Mouse (Mus musculus) embryonic facial prominence, embryonic 14.5 days (tissue): ENCODE measurements around the gene Zfp446. TPM values are rescaled to one million over a fixed set of nuclear protein-coding genes. Genes with fewer than 3 reads are reported as not detected.

Source experiments
- ATAC-seq: fragments of 200-750 bp; cut with Nextera tagmentation; 2 replicates; pipeline ENCODE4 v1.8.0; 2017; ENCODE audit warnings: low read depth, moderate number of reproducible peaks, moderate TSS enrichment
- DNase-seq: peaks from one replicate; pipeline ENCODE4 v3.0.0-alpha.2; 2015; ENCODE audit warnings: low spot score
- H3K27ac ChIP-seq: fragments of 300-500 bp; sonication (generic); replicated peaks from 2 replicates; pipeline ENCODE4 v1.5.1; 2014; ENCODE audit warnings: low read depth, mild to moderate bottlenecking, low read length, moderate library complexity
- H3K27me3 ChIP-seq: fragments of 300-500 bp; sonication (generic); replicated peaks from 2 replicates; pipeline ENCODE4 v1.6.1; 2014; ENCODE audit warnings: low read length; ENCODE audit not compliant: control insufficient read depth, insufficient read depth
- H3K36me3 ChIP-seq: fragments of 300-500 bp; sonication (generic); 2 replicates; pipeline ENCODE4 v1.6.1; 2014; ENCODE audit warnings: low read length, mixed read lengths; ENCODE audit not compliant: control insufficient read depth, insufficient read depth
- H3K4me1 ChIP-seq: fragments of 300-500 bp; sonication (generic); 2 replicates; pipeline ENCODE4 v1.6.1; 2014; ENCODE audit warnings: antibody characterized with exemption, low read length; ENCODE audit not compliant: control insufficient read depth, insufficient read depth
- H3K4me2 ChIP-seq: fragments of 300-500 bp; sonication (generic); 2 replicates; pipeline ENCODE4 v1.6.1; 2014; ENCODE audit warnings: low read depth, mild to moderate bottlenecking, low read length, moderate library complexity, mixed read lengths
- H3K4me3 ChIP-seq: fragments of 300-500 bp; sonication (generic); 2 replicates; pipeline ENCODE4 v1.5.1; 2014; ENCODE audit warnings: low read depth, mild to moderate bottlenecking, low read length
- H3K9ac ChIP-seq: fragments of 300-500 bp; sonication (generic); 2 replicates; pipeline ENCODE4 v1.6.1; 2014; ENCODE audit warnings: low read depth, mild to moderate bottlenecking, low read length, moderate library complexity, mixed read lengths
- H3K9me3 ChIP-seq: fragments of 300-500 bp; sonication (generic); 2 replicates; pipeline ENCODE4 v1.6.1; 2016; ENCODE audit warnings: low read length; ENCODE audit not compliant: control insufficient read depth
- WGBS: fragments of 180-500 bp; shearing (Covaris S2); extraction: QIAGEN DNeasy Blood & Tissue Kit; methylation state at CpG from one replicate; pipeline ENCODE4 v1.1.7; 2014; 5-methylcytosine and 5-hydroxymethylcytosine counted together
- polyA plus RNA-seq: library from polyadenylated mRNA; unstranded; fragments of >200 nt; fragmentation: Nextera tagmentation; extraction: Ambion mirVana; gene quantifications from 2 replicates; pipeline ENCODE4 v1.2.1, GENCODE M21; 2014

Gene Zfp446
- polyA plus RNA-seq, 1 experiment from 2014 or later, result 2.5 TPM

DNA sequence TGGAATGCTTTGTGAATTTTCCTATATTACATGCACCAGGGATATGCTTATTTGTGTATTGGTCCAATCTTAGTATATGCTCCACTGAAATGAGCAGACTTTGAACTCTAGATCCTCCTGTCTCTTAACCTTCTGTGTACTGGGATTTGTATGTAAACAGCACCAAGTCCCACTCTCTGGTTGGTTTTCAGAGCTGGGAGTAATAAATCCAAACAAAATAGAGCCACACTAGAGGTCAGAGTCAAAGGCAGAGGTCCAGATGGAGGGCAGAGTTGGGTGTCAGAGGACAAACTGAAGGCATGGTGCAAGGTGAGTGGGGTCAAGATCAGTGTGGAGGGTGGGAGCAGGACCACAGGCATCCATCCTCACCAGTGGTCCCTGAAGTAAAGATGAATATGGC is 18.2 kb downstream of the Zfp446 start:
- Histone ChIP-seq H3K4me1 (no peaks in the 10 kb centered on the region), H3K9ac (no peak overlapping the region), H3K9me3 (no peaks in the 10 kb centered on the region), H3K27me3 (no peaks in the 10 kb centered on the region), H3K4me2 (no peak overlapping the region), H3K36me3 (no peaks in the 10 kb centered on the region), H3K4me3 (no peak overlapping the region), H3K27ac (no peak overlapping the region)
- DNase-seq (no peak), ATAC-seq (no peak)

GRCm38 (mm10) chr7:12997230-12997629 is 19.6 kb downstream of the Zfp446 start:
- no peak overlapping the region for H3K9ac ChIP-seq
- H3K36me3 ChIP-seq, result no peaks in the 10 kb centered on the region
- WGBS, result 68% methylated on average over 5 of the region's 5 CpGs
- ATAC-seq, result no peak
- H3K4me2 ChIP-seq, result no peak overlapping the region
- no peaks in the 10 kb centered on the region for H3K27me3 ChIP-seq
- H3K9me3 ChIP-seq, result no peaks in the 10 kb centered on the region
- H3K27ac ChIP-seq, result no peak overlapping the region
- no peak for DNase-seq
- H3K4me1 ChIP-seq, result no peaks in the 10 kb centered on the region
- no peak overlapping the region for H3K4me3 ChIP-seq

DNA sequence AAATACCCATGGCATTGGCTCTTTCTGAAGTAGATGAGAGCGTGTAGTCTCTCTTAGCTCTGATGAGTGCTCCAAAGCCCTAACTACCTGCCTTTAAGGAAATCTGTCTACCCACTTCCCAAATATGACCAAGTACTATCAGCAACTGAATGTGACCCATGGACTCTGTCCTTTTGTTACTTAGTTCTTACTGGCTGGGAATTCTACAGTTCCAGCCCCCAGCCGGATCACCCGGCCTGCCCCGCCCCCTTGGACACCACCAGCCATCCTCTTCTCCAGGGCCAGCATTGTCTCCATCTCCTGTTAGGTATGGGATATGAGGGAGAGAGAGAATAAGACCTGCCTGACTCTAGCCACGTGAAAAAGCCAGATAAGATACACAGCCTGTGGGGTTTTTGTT is 20.4 kb downstream of the Zfp446 start, which contains the start of gene Slc27a5:
Gene Slc27a5, minus strand, starts transcription at position 140 of the 400 bp plus-strand sequence.
- no peaks in the 10 kb centered on the region for H3K9me3 ChIP-seq
- no peaks in the 10 kb centered on the region for H3K4me1 ChIP-seq
- DNase-seq (no peak), ATAC-seq (no peak)
- no peak within 1 kb of the TSS for H3K4me2 ChIP-seq
- H3K4me3 ChIP-seq, result no peak within 1 kb of the TSS
- WGBS, result 70% methylated on average over 5 of the region's 5 CpGs
- no peaks in the 10 kb centered on the region for H3K27me3 ChIP-seq
- H3K27ac ChIP-seq, result no peak within 1 kb of the TSS
- no peaks in the 10 kb centered on the region for H3K36me3 ChIP-seq
- no peak within 1 kb of the TSS for H3K9ac ChIP-seq

DNA sequence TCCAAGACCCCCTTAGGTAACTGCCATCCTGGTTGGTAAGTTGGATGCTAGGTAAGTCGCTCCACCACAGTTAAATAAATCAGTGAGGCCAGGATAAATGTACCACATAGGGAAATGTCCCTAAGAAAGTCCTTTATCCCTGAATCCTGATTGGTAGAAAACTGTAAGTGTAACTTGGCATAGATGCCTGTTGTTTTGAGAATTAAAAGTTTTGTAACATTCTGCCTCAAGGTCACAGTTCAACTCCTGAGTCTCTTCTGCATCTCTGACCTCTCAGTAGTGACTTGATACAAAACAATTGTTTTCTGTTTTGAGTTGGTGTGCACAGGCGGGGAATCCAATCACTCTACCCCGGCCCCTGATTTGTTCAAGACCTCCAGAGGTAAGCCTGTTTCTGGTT is 21.2 kb downstream of the Zfp446 start, which contains the start of gene Trim28:
Gene Trim28, plus strand, starts transcription at position 264 of the 400 bp plus-strand sequence.
- DNase-seq, result no peak
- H3K4me3 ChIP-seq, result no peak within 1 kb of the TSS
- 75% methylated on average over 3 of the region's 3 CpGs for WGBS
- H3K27me3 ChIP-seq, result no peaks in the 10 kb centered on the region
- no peaks in the 10 kb centered on the region for H3K9me3 ChIP-seq
- no peak within 1 kb of the TSS for H3K27ac ChIP-seq
- no peaks in the 10 kb centered on the region for H3K4me1 ChIP-seq
- no peaks in the 10 kb centered on the region for H3K36me3 ChIP-seq
- ATAC-seq, result no peak
- no peak within 1 kb of the TSS for H3K9ac ChIP-seq
- no peak within 1 kb of the TSS for H3K4me2 ChIP-seq

- H3K36me3 ChIP-seq, result peaks cover 14% of the 10 kb centered on the region
- no peak for ATAC-seq
- H3K4me1 ChIP-seq, result no peaks in the 10 kb centered on the region
- no peak for DNase-seq
- no peaks in the 10 kb centered on the region for H3K27me3 ChIP-seq
- H3K9me3 ChIP-seq, result no peaks in the 10 kb centered on the region
- no peak overlapping the region for H3K27ac ChIP-seq
- 66% methylated on average over 1 of the region's 1 CpGs for WGBS
- no peak overlapping the region for H3K4me2 ChIP-seq
- no peak overlapping the region for H3K9ac ChIP-seq
- H3K4me3 ChIP-seq, result no peak overlapping the region
Measured at GRCm38 (mm10) chr7:13001584-13001983, 23.9 kb downstream of the Zfp446 start.

DNA sequence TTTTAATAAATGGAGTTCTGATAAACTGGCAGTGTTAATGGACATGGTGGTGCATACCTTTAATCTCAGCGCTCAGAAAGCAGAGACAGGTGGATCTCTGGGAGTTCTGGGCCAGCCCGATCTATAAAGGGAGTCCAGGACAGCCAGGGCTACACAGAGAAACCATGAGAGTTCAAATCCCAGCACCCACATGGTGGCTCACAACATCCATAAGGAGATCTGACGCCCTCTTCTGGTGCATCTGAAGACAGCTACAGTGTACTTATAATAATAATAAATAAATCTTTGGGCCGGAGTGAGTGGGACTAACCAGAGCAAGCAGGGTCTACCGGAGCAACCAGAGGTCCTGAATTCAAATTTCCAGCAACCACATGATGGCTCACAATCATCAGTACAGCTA is 25.7 kb downstream of the Zfp446 start:
- ATAC-seq (no peak), DNase-seq (no peak)
- Histone ChIP-seq H3K4me2 (no peak overlapping the region), H3K9me3 (no peaks in the 10 kb centered on the region), H3K36me3 (peaks cover 29% of the 10 kb centered on the region), H3K27ac (no peak overlapping the region), H3K27me3 (no peaks in the 10 kb centered on the region), H3K4me1 (0 out of 2 replicates have a peak, but pooled peaks cover 2% of the 10 kb centered on the region), H3K4me3 (no peak overlapping the region), H3K9ac (no peak overlapping the region)
- 73% methylated on average over 5 of the region's 5 CpGs for WGBS

DNA sequence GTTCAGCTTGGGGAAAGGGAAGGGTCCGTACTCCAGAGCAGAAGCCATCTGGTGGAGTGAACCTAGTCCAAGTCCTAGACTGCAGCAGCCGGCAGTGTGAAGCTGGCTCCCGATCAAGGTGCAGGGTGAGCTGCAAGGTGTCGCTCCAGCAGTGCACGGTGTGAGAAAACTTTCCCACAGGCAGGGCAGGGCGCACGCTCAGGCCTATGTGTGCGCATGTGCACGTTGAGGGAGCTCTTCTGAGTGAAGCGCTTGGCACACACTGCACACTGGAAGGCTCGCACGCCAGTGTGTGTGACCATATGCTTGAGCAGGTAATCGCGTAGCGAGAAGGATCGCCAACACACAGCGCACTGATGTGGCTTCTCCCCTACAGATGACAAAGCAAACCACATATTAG is 28.4 kb downstream of the Zfp446 start:
- no peaks in the 10 kb centered on the region for H3K9me3 ChIP-seq
- H3K27me3 ChIP-seq, result no peaks in the 10 kb centered on the region
- H3K27ac ChIP-seq, result no peak overlapping the region
- no peak for DNase-seq
- ATAC-seq, result no peak
- H3K36me3 ChIP-seq, result peaks cover 29% of the 10 kb centered on the region
- WGBS, result 87% methylated on average over 17 of the region's 17 CpGs
- no peak overlapping the region for H3K4me2 ChIP-seq
- H3K9ac ChIP-seq, result no peak overlapping the region
- H3K4me1 ChIP-seq, result peaks cover 9% of the 10 kb centered on the region
- H3K4me3 ChIP-seq, result no peak overlapping the region

- Histone ChIP-seq H3K4me2 (no peak overlapping the region), H3K36me3 (peaks cover 29% of the 10 kb centered on the region), H3K9ac (no peak overlapping the region), H3K27me3 (no peaks in the 10 kb centered on the region), H3K4me3 (no peak overlapping the region), H3K9me3 (no peaks in the 10 kb centered on the region), H3K4me1 (peaks cover 9% of the 10 kb centered on the region), H3K27ac (no peak overlapping the region)
- ATAC-seq, result no peak
- 87% methylated on average over 10 of the region's 10 CpGs for WGBS
- no peak for DNase-seq
Measured at GRCm38 (mm10) chr7:13006531-13006930, 28.9 kb downstream of the Zfp446 start.

- H3K27me3 ChIP-seq, result no peaks in the 10 kb centered on the region
- 57% methylated on average over 50 of the region's 57 CpGs for WGBS
- H3K4me3 ChIP-seq, result no peak overlapping the region
- ATAC-seq, result no peak
- H3K4me2 ChIP-seq, result no peak overlapping the region
- peaks cover 9% of the 10 kb centered on the region for H3K4me1 ChIP-seq
- H3K36me3 ChIP-seq, result peaks cover 29% of the 10 kb centered on the region
- H3K9ac ChIP-seq, result no peak overlapping the region; the same call in 1 of the 2 replicates
- H3K27ac ChIP-seq, result no peak overlapping the region
- H3K9me3 ChIP-seq, result no peaks in the 10 kb centered on the region
- DNase-seq, result no peak
Measured at GRCm38 (mm10) chr7:13007341-13008092, 29.9 kb downstream of the Zfp446 start.
